Mouse (Mus musculus): ENCODE measurements around the gene Dync1i1.

DNA sequence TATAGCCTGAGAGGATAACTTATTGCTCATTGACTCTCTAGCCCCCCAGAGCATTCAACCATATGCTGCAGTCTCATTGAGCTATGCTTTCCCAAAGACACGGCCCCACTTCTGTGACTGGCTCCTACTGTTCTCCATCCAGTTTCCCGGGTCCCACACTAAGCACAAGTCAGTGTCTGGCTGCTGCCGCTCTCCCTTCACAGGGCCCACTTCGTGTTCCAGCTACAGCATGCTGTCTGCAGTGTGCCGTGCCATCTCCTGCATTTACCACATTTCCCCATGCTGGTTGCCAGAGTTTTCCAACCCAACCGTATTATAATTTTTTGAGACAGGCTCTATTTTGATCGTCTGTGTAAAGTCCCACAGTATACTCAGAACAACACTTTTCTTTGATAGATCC, 14.3 kb downstream of the Dync1i1 start:
- TF ChIP-seq CTCF (IDR thresholded peaks at IDR 0.05; ENCODE audit: borderline replicate concordance, insufficient read depth, low read length) (no peak), POLR2A (IDR thresholded peaks at IDR 0.05; ENCODE audit: low read depth, low read length) (no peak)
